Mouse (Mus musculus) lung, postnatal 0 days (tissue): ENCODE measurements around the gene Map4.

Source experiments
- CTCF ChIP-seq: IDR thresholded peaks from 2 replicates; pipeline ENCODE4 v1.5.1; 2016; ENCODE audit warnings: antibody characterized with exemption, mild to moderate bottlenecking
- EP300 ChIP-seq: IDR thresholded peaks from 2 replicates; pipeline ENCODE4 v1.6.1; 2016; ENCODE audit warnings: antibody characterized with exemption, mild to moderate bottlenecking, control low read depth

DNA sequence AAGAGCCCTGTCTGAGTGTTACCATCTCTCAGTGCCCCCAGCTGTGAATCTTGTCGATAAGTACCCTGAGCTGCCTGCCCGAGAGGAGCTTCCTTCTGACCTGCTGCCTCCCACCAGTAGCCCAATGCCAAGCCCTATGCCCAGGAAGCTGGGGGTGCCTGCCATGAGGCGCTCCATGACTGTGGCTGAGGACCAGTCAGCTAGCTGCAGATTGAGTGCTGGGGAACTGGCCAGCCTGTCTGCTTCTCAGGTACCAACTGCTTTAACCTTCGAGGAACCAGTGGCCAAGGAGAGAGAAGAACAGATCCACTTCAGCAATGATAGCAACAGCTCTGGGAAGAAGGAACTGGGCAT lies 121.7 kb downstream of the Map4 start:
- TF ChIP-seq CTCF: no peak
- TF ChIP-seq EP300: no peak
